Comparison of ENCODE assay signal across 9 mouse cellular contexts in genomic region chr6:126371971-126372370, GRCm38 (mm10).
DNase-seq lines count a peak whose midpoint lies in the region; ATAC-seq and TF ChIP-seq lines count a peak whose summit lies in the region.
"Had no signal": no experiment of that assay in that cellular context is flagged by ENCODE, and none has a peak within 500 bp of the region (broad histone marks: within the 10 kb centered on the region; RNA-seq: fewer than 3 reads in every experiment).

No protein-coding gene starts in this region.

- 65% methylated on average over 5 of the region's 5 CpGs for WGBS in hindbrain, embryonic 16.5 days
- WGBS in limb, embryonic 14.5 days = 57% methylated on average over 5 of the region's 5 CpGs

- TF ChIP-seq CTCF in layer of hippocampus, adult 2 months (conservative IDR thresholded peaks at IDR 0.05) = peak; percentile 64
- peak; percentile 75 for TF ChIP-seq CTCF in cortical plate, adult 2 months (IDR thresholded peaks at IDR 0.05; ENCODE audit: extremely low read depth, insufficient read depth, low read length)

- no peaks in the 10 kb centered on the region for H3K9me3 ChIP-seq in hindbrain, embryonic 16.5 days (ENCODE audit: control insufficient read depth, low read length)
- H3K9me3 ChIP-seq in limb, embryonic 14.5 days (ENCODE audit: control insufficient read depth, low read length) = no peaks in the 10 kb centered on the region
- H3K9me3 ChIP-seq: embryonic facial prominence, embryonic 15.5 days had no signal

- H3K27me3 ChIP-seq in hindbrain, embryonic 16.5 days (replicated peaks; ENCODE audit: control insufficient read depth, insufficient read depth, low read length) = no peaks in the 10 kb centered on the region; the same call in 1 of the 2 replicates
- H3K27me3 ChIP-seq in limb, embryonic 14.5 days (ENCODE audit: control insufficient read depth, insufficient read depth, low read length) = no peaks in the 10 kb centered on the region
- H3K27me3 ChIP-seq: embryonic facial prominence, embryonic 15.5 days had no signal

- H3K4me2 ChIP-seq in hindbrain, embryonic 16.5 days (ENCODE audit: low read length) = no peak overlapping the region
- H3K4me2 ChIP-seq in limb, embryonic 14.5 days (replicated peaks; ENCODE audit: low read depth, low read length, severe bottlenecking) = no peak overlapping the region
- H3K4me2 ChIP-seq: embryonic facial prominence, embryonic 15.5 days had no signal

- H3K27ac ChIP-seq in layer of hippocampus, adult 2 months = no peak overlapping the region
- H3K27ac ChIP-seq in cortical plate, adult 2 months (ENCODE audit: insufficient read depth, low read length) = no peak overlapping the region
- no peak overlapping the region for H3K27ac ChIP-seq in hindbrain, embryonic 16.5 days (ENCODE audit: low read depth, low read length)
- H3K27ac ChIP-seq in limb, embryonic 14.5 days (replicated peaks; ENCODE audit: low read depth, low read length) = no peak overlapping the region
- H3K27ac ChIP-seq: embryonic facial prominence, embryonic 15.5 days had no signal

- H3K36me3 ChIP-seq in hindbrain, embryonic 16.5 days (ENCODE audit: control insufficient read depth, insufficient read depth, low read length) = no peaks in the 10 kb centered on the region
- H3K36me3 ChIP-seq in limb, embryonic 14.5 days (ENCODE audit: control insufficient read depth, insufficient read depth, low read length) = no peaks in the 10 kb centered on the region
- H3K36me3 ChIP-seq: embryonic facial prominence, embryonic 15.5 days had no signal

- no peak overlapping the region for H3K9ac ChIP-seq in hindbrain, embryonic 16.5 days (ENCODE audit: low read depth, low read length)
- no peak overlapping the region for H3K9ac ChIP-seq in limb, embryonic 14.5 days (ENCODE audit: low read depth, low read length, severe bottlenecking)
- H3K9ac ChIP-seq: embryonic facial prominence, embryonic 15.5 days had no signal

- no peak for TF ChIP-seq POLR2A in cortical plate, adult 2 months (IDR thresholded peaks at IDR 0.05; ENCODE audit: extremely low read depth, insufficient read depth, low read length)
- TF ChIP-seq POLR2A in limb, embryonic 14.5 days (IDR thresholded peaks at IDR 0.05; ENCODE audit: borderline replicate concordance, extremely low read depth, insufficient read depth, insufficient read length) = no peak

- peak in 1 of 2 experiments; percentile 54 for DNase-seq in layer of hippocampus, adult 2 months (ENCODE audit: low spot score in 2 of 2)
- DNase-seq in layer of hippocampus, adult 9-10 months (ENCODE audit: low spot score) = no peak
- peak; percentile 40 for DNase-seq in Muller cell, postnatal 12 days (ENCODE audit: inconsistent ontology term)
- DNase-seq in limb, embryonic 14.5 days (ENCODE audit: low spot score) = peak; percentile 69
- peak; percentile 59 for DNase-seq in right cerebral cortex, postnatal 4 days
- no peak for DNase-seq in urinary bladder, adult 18-20 months (ENCODE audit: low spot score in 2 of 2)

- H3K4me1 ChIP-seq in cortical plate, adult 2 months (ENCODE audit: control insufficient read depth, insufficient read depth, low read length) = no peaks in the 10 kb centered on the region
- no peaks in the 10 kb centered on the region for H3K4me1 ChIP-seq in hindbrain, embryonic 16.5 days (ENCODE audit: control insufficient read depth, insufficient read depth, low read depth, low read length)
- no peaks in the 10 kb centered on the region for H3K4me1 ChIP-seq in limb, embryonic 14.5 days (ENCODE audit: control insufficient read depth, insufficient read depth, low read length)
- H3K4me1 ChIP-seq: embryonic facial prominence, embryonic 15.5 days had no signal

- H3K4me3 ChIP-seq in layer of hippocampus, adult 2 months = no peak overlapping the region
- H3K4me3 ChIP-seq in cortical plate, adult 2 months (ENCODE audit: insufficient read depth, low read length) = no peak overlapping the region
- H3K4me3 ChIP-seq in hindbrain, embryonic 16.5 days (ENCODE audit: low read length) = no peak overlapping the region
- no peak overlapping the region for H3K4me3 ChIP-seq in limb, embryonic 14.5 days (replicated peaks; ENCODE audit: low read length)
- H3K4me3 ChIP-seq: embryonic facial prominence, embryonic 15.5 days had no signal

- ATAC-seq in hindbrain, embryonic 16.5 days = peak; percentile 63; the same call in 1 of the 2 replicates
- ATAC-seq in limb, embryonic 14.5 days (ENCODE audit: low FRiP score, low read depth) = no peak

Comparison
In these comparisons a context has a peak if more than half of its experiments do, and no peak if none do; other contexts are left out.
1. DNase-seq: peak in Muller cell, postnatal 12 days (single experiment), limb, embryonic 14.5 days (single experiment) and right cerebral cortex, postnatal 4 days (single experiment); none in layer of hippocampus, adult 9-10 months (single experiment) and urinary bladder, adult 18-20 months (0 of 2).